Mouse (Mus musculus): Measurements from ENCODE around the gene Atf3.

Gene Atf3

GRCm38 (mm10) chr1:191217939-191218338 is at the start of gene Atf3:
Gene Atf3, minus strand, starts transcription at chr1:191218039.
- DNase-seq (ENCODE audit: low spot score): no peak

- DNase-seq (ENCODE audit: low spot score): no peak
Observed at GRCm38 (mm10) chr1:191267162-191267561, 49.3 kb upstream of the Atf3 start.

- no peak for DNase-seq (ENCODE audit: low spot score)
Observed at GRCm38 (mm10) chr1:191263471-191263870, 45.6 kb upstream of the Atf3 start.

- no peak for DNase-seq (ENCODE audit: low spot score)
Observed at GRCm38 (mm10) chr1:191261861-191262260, 44.0 kb upstream of the Atf3 start.

GRCm38 (mm10) chr1:191259661-191260060 is 41.8 kb upstream of the Atf3 start:
- no peak for DNase-seq (ENCODE audit: low spot score)

- no peak for DNase-seq (ENCODE audit: low spot score)
Observed at GRCm38 (mm10) chr1:191259121-191259520, 41.3 kb upstream of the Atf3 start.

GRCm38 (mm10) chr1:191258521-191258920 is 40.7 kb upstream of the Atf3 start:
- DNase-seq (ENCODE audit: low spot score): no peak

GRCm38 (mm10) chr1:191257981-191258380 is 40.1 kb upstream of the Atf3 start:
- DNase-seq (ENCODE audit: low spot score): no peak

- no peak for DNase-seq (ENCODE audit: low spot score)
Observed at GRCm38 (mm10) chr1:191257351-191257771, 39.5 kb upstream of the Atf3 start.

GRCm38 (mm10) chr1:191256566-191257350 is 38.9 kb upstream of the Atf3 start:
- DNase-seq (ENCODE audit: low spot score): no peak

GRCm38 (mm10) chr1:191256134-191256533 is 38.3 kb upstream of the Atf3 start:
- no peak for DNase-seq (ENCODE audit: low spot score)

- no peak for DNase-seq (ENCODE audit: low spot score)
Observed at GRCm38 (mm10) chr1:191254448-191254847, 36.6 kb upstream of the Atf3 start.

GRCm38 (mm10) chr1:191253636-191254035 is 35.8 kb upstream of the Atf3 start:
- no peak for DNase-seq (ENCODE audit: low spot score)

GRCm38 (mm10) chr1:191249975-191250374 is 32.1 kb upstream of the Atf3 start:
- DNase-seq (ENCODE audit: low spot score): no peak

- DNase-seq (ENCODE audit: low spot score): no peak
Observed at GRCm38 (mm10) chr1:191248423-191248822, 30.6 kb upstream of the Atf3 start.

GRCm38 (mm10) chr1:191247561-191247960 is 29.7 kb upstream of the Atf3 start:
- DNase-seq (ENCODE audit: low spot score): no peak

- no peak for DNase-seq (ENCODE audit: low spot score)
Observed at GRCm38 (mm10) chr1:191243855-191244254, 26.0 kb upstream of the Atf3 start.

- DNase-seq (ENCODE audit: low spot score): no peak
Observed at GRCm38 (mm10) chr1:191242065-191242698, 24.3 kb upstream of the Atf3 start.

- DNase-seq (ENCODE audit: low spot score): no peak
Observed at GRCm38 (mm10) chr1:191241574-191241973, 23.7 kb upstream of the Atf3 start.

- DNase-seq (ENCODE audit: low spot score): no peak
Observed at GRCm38 (mm10) chr1:191239602-191240001, 21.8 kb upstream of the Atf3 start.

GRCm38 (mm10) chr1:191235788-191236542 is 18.1 kb upstream of the Atf3 start:
- DNase-seq (ENCODE audit: low spot score): no peak

GRCm38 (mm10) chr1:191234837-191235236 is 17.0 kb upstream of the Atf3 start:
- no peak for DNase-seq (ENCODE audit: low spot score)

Measured in ovary, postnatal 10 days (tissue).